In the genomic region with DNA sequence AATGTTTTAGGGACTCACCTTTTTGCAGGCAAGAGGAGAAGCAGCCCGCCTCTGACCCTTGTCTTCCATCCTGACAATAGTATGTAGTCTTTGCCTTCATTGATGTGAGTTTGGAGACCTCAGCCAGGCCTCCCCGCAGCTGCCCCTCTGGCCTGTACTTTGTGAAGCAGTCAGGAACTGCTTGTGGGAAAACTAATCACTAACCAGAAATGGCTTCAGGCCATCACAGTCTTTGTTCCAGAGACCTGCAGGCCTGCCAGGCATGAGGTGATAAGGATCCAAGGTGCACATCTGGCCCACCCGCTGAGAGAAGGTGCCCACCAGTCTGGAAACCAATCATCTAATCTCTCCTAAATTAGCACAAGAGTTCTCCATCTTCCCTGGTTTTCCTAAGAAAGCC, we compare ENCODE assay signal across 19 mouse cellular contexts. TPM values are rescaled to one million over a fixed set of nuclear protein-coding genes. Genes with fewer than 3 reads are reported as not detected.
DNase-seq lines count a peak whose midpoint lies in the region; ATAC-seq and TF ChIP-seq lines count a peak whose summit lies in the region.
"Had no signal": no experiment of that assay in that cellular context is flagged by ENCODE, and none has a peak within 500 bp of the region (broad histone marks: within the 10 kb centered on the region; RNA-seq: fewer than 3 reads in every experiment).

No protein-coding gene starts in this region.

- no peak overlapping the region for H3K4me2 ChIP-seq in kidney, embryonic 16.5 days (replicated peaks; ENCODE audit: low read depth, low read length)
- H3K4me2 ChIP-seq in liver, embryonic 15.5 days = peak overlapping the region; percentile 15; the same call in 1 of the 2 replicates
- H3K4me2 ChIP-seq: heart, embryonic 15.5 days; hindbrain, embryonic 13.5 days; lung, embryonic 15.5 days; midbrain, embryonic 11.5 days had no signal

- no peak overlapping the region for H3K4me3 ChIP-seq in kidney, adult 2 months (ENCODE audit: insufficient read depth, low read depth, low read length)
- H3K4me3 ChIP-seq in kidney, embryonic 16.5 days (ENCODE audit: low read length) = no peak overlapping the region
- no peak overlapping the region for H3K4me3 ChIP-seq in liver, embryonic 15.5 days (replicated peaks)
- H3K4me3 ChIP-seq: heart, embryonic 15.5 days; hindbrain, embryonic 13.5 days; left cerebral cortex, adult 2 months; lung, embryonic 15.5 days had no signal

- TF ChIP-seq CTCF in kidney, adult 2 months (conservative IDR thresholded peaks at IDR 0.05; ENCODE audit: insufficient read depth, insufficient read length, low read depth, low read length) = no peak

- H3K4me1 ChIP-seq in kidney, adult 2 months (ENCODE audit: control insufficient read depth, insufficient read depth, low read length) = no peaks in the 10 kb centered on the region
- peaks cover 9% of the 10 kb centered on the region for H3K4me1 ChIP-seq in kidney, embryonic 16.5 days (ENCODE audit: insufficient read depth, low read length)
- peaks cover 19% of the 10 kb centered on the region for H3K4me1 ChIP-seq in liver, embryonic 15.5 days (replicated peaks)
- H3K4me1 ChIP-seq: hindbrain, embryonic 13.5 days had no signal

- no peaks in the 10 kb centered on the region for H3K27me3 ChIP-seq in kidney, adult 2 months (replicated peaks; ENCODE audit: control insufficient read depth, insufficient read depth, low read length)
- H3K27me3 ChIP-seq in kidney, embryonic 16.5 days (ENCODE audit: insufficient read depth, low read length) = no peaks in the 10 kb centered on the region
- H3K27me3 ChIP-seq in liver, embryonic 15.5 days = no peaks in the 10 kb centered on the region
- H3K27me3 ChIP-seq: heart, embryonic 15.5 days; hindbrain, embryonic 13.5 days; lung, embryonic 15.5 days had no signal

- no peaks in the 10 kb centered on the region for H3K36me3 ChIP-seq in kidney, adult 2 months (ENCODE audit: control insufficient read depth, insufficient read depth, low read length)
- no peaks in the 10 kb centered on the region for H3K36me3 ChIP-seq in kidney, embryonic 16.5 days (ENCODE audit: insufficient read depth, low read length)
- no peaks in the 10 kb centered on the region for H3K36me3 ChIP-seq in liver, embryonic 15.5 days (replicated peaks)
- H3K36me3 ChIP-seq: heart, embryonic 15.5 days; hindbrain, embryonic 13.5 days; lung, embryonic 15.5 days had no signal

- no peak overlapping the region for H3K9ac ChIP-seq in kidney, embryonic 16.5 days (replicated peaks; ENCODE audit: low read length)
- H3K9ac ChIP-seq in liver, embryonic 15.5 days = no peak overlapping the region
- H3K9ac ChIP-seq: heart, embryonic 15.5 days; hindbrain, embryonic 13.5 days; lung, embryonic 15.5 days had no signal

- no peak overlapping the region for H3K27ac ChIP-seq in kidney, adult 2 months (ENCODE audit: insufficient read depth, low read depth, low read length)
- H3K27ac ChIP-seq in kidney, embryonic 16.5 days (ENCODE audit: low read length) = no peak overlapping the region
- no peak overlapping the region for H3K27ac ChIP-seq in liver, embryonic 15.5 days (replicated peaks)
- H3K27ac ChIP-seq: heart, embryonic 15.5 days; hindbrain, embryonic 13.5 days; left cerebral cortex, adult 2 months; lung, embryonic 15.5 days had no signal

- H3K9me3 ChIP-seq in kidney, embryonic 16.5 days (ENCODE audit: low read length) = no peaks in the 10 kb centered on the region
- H3K9me3 ChIP-seq in liver, embryonic 15.5 days (replicated peaks) = no peaks in the 10 kb centered on the region
- H3K9me3 ChIP-seq: heart, embryonic 15.5 days; hindbrain, embryonic 13.5 days; lung, embryonic 15.5 days had no signal

- peak; percentile 77 for DNase-seq in kidney, adult 2 months
- peak; percentile 83 for DNase-seq in kidney, adult 9 months
- DNase-seq in kidney, postnatal 25 days = peak; percentile 48 to 51
- no peak for DNase-seq in neural tube, embryonic 10.5 days (ENCODE audit: extremely low spot score, low spot score)
- DNase-seq in adipocyte (ENCODE audit: low spot score) = no peak
- DNase-seq: cerebellum, adult 8-10 months; gastrocnemius, postnatal 14 days; heart, adult 11 months; heart, postnatal 36 days; lung, postnatal 4 days; thymus, adult 2 months had no signal

- no peak for TF ChIP-seq POLR2A in kidney, adult 2 months (IDR thresholded peaks at IDR 0.05; ENCODE audit: low read depth, low read length)

- 59% methylated on average over 3 of the region's 3 CpGs for whole genome bisulfite sequencing in kidney, adult 2 months
- WGBS in kidney, embryonic 16.5 days = 76% methylated on average over 3 of the region's 3 CpGs
- WGBS in liver, embryonic 15.5 days (ENCODE audit: insufficient replicate concordance) = 52% methylated on average over 3 of the region's 3 CpGs

- ATAC-seq in kidney, embryonic 16.5 days (ENCODE audit: low FRiP score, low TSS enrichment) = no peak; the same call in 1 of the 2 replicates
- no peak for ATAC-seq in liver, embryonic 15.5 days (ENCODE audit: insufficient read depth)
- ATAC-seq: forebrain, embryonic 16.5 days had no signal

RNA-seq across cellular contexts. Expression of a gene that starts 36.7 kb away (rescaled TPM):
- polyA plus RNA-seq in kidney, adult 2 months (2012; rRNA removed) = 12.2 and 21.9 TPM in 2 replicates
- polyA plus RNA-seq in kidney, embryonic 16.5 days (2015; fragmentation: Nextera tagmentation; extraction: Ambion mirVana) = 2,436 and 2,511 TPM in 2 replicates
- polyA plus RNA-seq in liver, embryonic 15.5 days (2015; fragmentation: Nextera tagmentation; extraction: Ambion mirVana) = 509 and 615 TPM in 2 replicates

RNA-seq across cellular contexts. Expression of a gene that starts 44.2 kb away (rescaled TPM):
- 29.4 and 30.9 TPM in 2 replicates for polyA plus RNA-seq in kidney, adult 2 months (2012; rRNA removed)
- polyA plus RNA-seq in kidney, embryonic 16.5 days (2015; fragmentation: Nextera tagmentation; extraction: Ambion mirVana) = 52.0 and 53.4 TPM in 2 replicates
- polyA plus RNA-seq in liver, embryonic 15.5 days (2015; fragmentation: Nextera tagmentation; extraction: Ambion mirVana) = 68.0 and 77.2 TPM in 2 replicates

Comparison
In these comparisons a context has a peak if more than half of its experiments do, and no peak if none do; other contexts are left out.
1. RNA of a gene that starts 36.7 kb away (polyA plus RNA-seq): 2,436 to 2,511 TPM in kidney, embryonic 16.5 days and 509 to 615 TPM in liver, embryonic 15.5 days; 12.2 to 21.9 TPM in kidney, adult 2 months; every median in the first group is over 10 times any median in the second.
2. DNase-seq: peak in kidney, adult 2 months (single experiment), kidney, adult 9 months (single experiment) and kidney, postnatal 25 days (2 of 2); none in neural tube, embryonic 10.5 days (single experiment) and adipocyte (single experiment).